Mouse (Mus musculus): ENCODE measurements around the gene Gpr179.
A peak's percentile ranks its signal among the peaks of the same experiment; 100 is the strongest.

Gpr179 gene

GRCm38 (mm10) chr11:97352027-97352684 lies at the start of gene Gpr179:
TSS of gene Gpr179 (minus strand) at chr11:97352077.
- DNase-seq (ENCODE audit: low spot score): no peak

- DNase-seq (ENCODE audit: low spot score): peak; percentile 65
Measured at GRCm38 (mm10) chr11:97401082-97401481, 49.2 kb upstream of the Gpr179 start.

DNA sequence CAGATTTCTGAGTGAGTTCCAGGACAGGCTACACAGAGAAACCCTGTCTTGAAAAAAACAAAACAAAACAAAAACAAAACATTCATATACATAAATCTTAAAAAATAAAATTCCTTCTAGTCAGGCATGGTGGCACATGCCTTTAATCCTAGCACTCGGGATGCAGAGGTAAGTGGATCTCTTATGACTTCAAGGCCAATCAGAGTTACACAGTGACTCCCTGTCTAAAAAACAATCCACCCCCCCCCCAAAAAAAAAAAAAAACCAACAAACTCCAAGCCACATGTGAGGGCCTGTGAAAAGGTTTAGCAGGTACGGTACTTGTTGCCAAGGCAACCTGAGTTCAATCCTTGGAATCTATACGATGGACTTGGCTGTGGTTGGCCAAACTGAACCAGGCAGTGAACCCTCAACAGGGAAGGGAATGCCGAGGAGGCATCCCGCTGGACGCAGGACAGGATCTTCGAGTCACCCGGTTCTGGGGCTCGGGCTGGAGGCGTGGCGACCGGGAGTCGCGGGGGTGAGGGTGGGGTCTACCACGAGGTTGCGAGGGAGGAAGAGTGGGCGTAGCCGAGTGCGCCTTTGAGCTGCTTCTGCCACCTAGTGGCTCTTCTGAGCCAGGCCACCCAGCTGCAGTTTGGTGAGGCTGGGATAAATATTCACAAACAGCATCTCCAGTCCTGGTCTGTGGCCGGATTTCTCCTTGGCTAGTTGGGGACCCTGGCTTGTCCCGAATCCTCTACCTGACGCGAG lies 48.3 kb upstream of the Gpr179 start:
- peak; percentile 85 for DNase-seq (ENCODE audit: low spot score)

DNA sequence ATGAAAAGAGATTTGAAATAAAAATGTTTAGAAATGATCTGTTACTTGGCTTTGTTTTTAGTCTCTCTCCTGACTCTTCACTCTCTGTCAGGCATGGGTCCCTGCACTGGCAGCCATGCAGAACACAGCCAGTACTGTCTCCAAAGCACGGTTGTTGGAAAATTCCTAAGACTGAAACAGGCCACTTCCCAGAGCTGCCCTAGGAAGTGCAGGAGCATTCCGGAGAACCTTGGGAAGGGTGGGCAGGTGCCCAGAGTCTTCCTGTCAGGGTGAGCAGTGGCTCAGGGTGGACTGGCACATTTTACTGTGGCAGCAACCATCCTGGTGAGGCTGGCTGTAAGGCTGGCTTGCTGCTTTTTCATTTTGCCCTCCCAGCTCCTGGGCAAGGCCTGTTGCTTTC lies 46.6 kb upstream of the Gpr179 start:
- DNase-seq (ENCODE audit: low spot score): no peak

DNA sequence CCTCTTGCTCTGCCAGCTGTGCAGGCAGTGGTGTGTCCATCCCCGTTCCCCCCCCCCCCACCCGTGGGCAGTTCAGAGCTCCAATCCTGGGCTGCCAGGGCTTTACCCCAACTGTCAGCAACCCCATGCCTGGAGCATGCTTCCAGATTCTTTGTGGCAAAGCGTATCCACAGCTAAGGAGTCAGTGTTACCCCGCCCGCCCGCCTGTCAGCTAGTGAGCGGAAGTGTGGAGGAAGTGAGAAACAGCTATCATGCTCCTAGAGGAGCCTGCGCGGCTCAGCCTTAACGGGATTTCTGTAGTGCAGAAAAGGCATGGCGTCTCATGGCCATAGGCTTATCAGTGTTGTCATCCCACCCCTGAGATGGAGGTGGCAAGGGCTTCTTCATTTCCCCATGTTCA lies 42.3 kb upstream of the Gpr179 start:
- peak; percentile 51 for DNase-seq (ENCODE audit: low spot score)

- DNase-seq (ENCODE audit: low spot score): no peak
Measured at GRCm38 (mm10) chr11:97393658-97394057, 41.8 kb upstream of the Gpr179 start.

DNA sequence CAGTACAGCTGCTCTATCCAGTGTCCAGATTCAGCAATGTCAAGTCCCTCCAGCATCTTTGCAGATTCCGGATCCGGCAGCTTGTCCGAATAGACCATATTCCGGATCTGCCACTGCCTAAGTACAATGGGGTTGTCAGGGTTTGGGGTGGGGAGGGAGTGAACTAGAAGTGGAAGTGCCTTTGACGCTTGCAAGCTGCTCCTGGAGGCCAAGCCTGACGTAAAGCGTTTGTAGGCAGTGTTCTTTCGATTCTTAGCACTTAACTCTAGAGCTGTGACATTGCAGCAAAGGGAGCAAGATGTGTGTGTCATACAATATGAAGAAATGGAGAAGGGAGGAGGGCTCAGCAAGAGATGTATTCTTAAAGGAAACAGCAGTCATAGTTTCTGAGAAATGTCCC lies 37.2 kb upstream of the Gpr179 start:
- no peak for DNase-seq (ENCODE audit: low spot score)

DNA sequence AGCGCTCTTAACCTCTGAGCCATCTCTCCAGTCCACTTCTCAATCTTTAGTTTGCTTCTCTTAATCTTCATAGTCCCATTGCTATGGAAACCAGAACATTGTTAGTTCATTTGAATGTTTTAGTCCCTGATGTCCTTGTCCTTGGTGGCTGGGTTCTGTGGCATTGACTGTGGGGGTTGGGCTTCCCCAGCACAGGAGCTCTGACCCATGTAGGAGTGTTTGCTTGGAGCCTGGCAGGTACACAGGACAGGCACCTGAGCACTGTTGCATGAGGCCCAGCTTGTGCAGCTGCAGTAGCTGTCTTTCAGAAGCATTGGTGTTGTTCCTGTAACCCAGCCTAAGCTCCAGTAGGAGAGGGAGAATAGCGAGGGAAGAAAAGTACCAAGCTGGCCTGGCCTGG lies 35.9 kb upstream of the Gpr179 start:
- DNase-seq (ENCODE audit: low spot score): no peak

- no peak for DNase-seq (ENCODE audit: low spot score)
Measured at GRCm38 (mm10) chr11:97383764-97384163, 31.9 kb upstream of the Gpr179 start.

DNA sequence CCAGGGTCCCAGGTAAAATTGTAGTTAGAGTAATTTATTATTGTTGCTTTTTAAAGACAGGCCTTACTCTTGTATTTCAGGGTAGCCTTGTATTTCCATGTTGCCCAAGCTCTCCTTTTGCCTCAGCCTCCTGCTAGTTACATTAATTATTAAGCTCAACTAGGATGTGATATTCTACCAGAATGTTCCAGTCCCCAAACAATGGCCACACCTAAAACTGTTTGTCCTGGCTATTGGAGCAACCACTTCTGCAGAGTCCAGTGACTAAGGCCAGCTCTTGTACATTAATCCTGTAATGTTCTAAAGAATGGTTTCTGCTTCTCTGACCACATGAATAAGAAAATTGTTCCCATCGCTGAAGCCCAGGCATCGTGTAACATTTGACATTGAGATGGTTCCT lies 31.1 kb upstream of the Gpr179 start:
- DNase-seq (ENCODE audit: low spot score): no peak

DNA sequence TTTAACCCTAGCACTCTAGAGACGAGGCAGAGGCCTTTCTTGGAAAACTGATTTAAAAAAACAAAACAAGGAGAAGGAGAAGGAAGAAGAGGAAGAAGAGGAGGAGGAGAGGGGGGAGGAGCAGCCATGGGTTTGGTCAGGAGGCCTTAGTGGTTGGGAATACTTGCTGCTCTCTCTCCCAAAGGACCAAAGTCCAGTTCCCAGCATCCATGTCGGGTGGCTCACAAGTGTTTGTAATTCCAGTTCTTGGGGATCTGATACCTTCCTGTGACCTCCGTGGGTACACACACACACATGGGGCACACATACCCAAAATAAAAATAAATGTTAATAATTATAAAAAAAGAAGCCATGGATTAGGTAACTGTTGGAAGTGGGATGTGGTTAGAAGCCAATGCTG lies 28.2 kb upstream of the Gpr179 start:
- DNase-seq (ENCODE audit: low spot score): no peak

- no peak for DNase-seq (ENCODE audit: low spot score)
Measured at GRCm38 (mm10) chr11:97373402-97373801, 21.5 kb upstream of the Gpr179 start.

- no peak for DNase-seq (ENCODE audit: low spot score)
Measured at GRCm38 (mm10) chr11:97372159-97372864, 20.4 kb upstream of the Gpr179 start.

DNA sequence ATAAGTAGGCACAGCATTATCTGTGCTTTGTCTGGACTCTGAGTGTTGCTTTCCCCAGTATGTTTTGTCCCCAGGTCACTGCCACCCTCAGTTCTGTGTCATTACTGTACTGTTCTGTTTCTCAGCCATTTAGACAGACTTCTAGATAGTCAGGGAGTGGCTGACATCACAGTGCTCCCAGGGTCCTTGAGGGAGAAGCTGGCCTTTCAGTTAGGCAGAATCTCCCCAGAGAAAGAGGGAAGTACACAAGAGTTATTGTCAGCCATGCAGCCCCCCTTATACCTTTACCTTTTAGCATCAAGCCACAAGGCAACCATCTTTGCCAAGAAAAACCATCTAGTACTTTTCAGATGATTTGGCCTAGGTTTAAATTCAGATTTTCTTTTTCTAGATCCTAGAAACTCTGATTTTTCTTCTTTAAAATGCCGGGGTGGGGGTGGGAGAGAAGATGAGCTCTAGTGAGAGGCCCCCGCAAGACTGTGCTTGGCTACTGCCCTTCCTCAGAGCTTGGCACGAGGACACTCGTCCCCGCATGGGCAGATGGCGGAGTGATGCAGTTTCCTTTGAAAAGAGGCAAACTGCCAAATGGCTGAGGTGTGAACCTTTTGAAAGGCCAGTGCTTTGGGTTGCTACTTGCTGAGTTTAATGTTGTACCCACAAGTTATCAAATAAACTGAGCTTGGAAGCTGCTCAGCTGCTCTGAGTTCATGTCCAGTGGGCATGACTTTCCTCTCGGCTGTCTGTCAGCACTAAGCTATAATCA lies 18.6 kb upstream of the Gpr179 start:
- DNase-seq (ENCODE audit: low spot score): no peak

- no peak for DNase-seq (ENCODE audit: low spot score)
Measured at GRCm38 (mm10) chr11:97368501-97368900, 16.6 kb upstream of the Gpr179 start.

DNA sequence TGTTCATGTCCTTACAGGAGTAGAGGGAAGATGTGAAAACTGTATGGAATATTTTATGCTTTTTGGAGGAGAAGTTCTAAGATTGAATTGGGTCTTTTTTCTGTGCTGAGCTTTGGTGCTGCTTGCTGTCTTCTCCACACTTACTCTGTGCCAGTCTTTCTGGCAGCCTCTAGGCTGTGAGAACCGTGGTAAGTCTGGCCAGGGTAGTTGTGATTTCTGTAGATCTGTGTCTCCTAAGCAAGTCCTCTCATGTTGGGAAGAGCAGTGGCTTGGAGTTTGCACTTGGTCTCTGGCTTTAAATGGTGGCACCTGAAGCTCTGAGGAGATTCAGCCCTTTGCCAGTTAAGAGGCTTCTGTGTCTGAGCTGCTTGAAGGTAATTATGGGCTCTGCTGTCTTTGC lies 13.7 kb upstream of the Gpr179 start:
- no peak for DNase-seq (ENCODE audit: low spot score)

- no peak for DNase-seq (ENCODE audit: low spot score)
Measured at GRCm38 (mm10) chr11:97363644-97363995, 11.7 kb upstream of the Gpr179 start.

- no peak for DNase-seq (ENCODE audit: low spot score)
Measured at GRCm38 (mm10) chr11:97362943-97363643, 11.2 kb upstream of the Gpr179 start.

DNA sequence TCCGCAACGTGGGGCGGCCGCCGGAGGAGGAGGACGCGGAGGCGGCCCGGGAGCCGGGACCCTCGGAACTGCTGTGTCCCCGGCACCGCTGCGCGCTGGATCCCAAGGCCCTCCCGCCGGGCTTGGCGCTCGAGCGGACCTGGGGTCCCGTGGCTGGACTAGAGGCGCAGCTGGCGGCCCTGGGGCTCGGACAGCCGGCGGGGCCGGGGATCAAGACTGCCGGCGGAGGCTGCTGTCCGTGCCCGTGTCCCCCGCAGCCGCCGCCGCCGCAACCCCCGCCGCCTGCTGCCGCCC lies 10.7 kb upstream of the Gpr179 start:
- DNase-seq (ENCODE audit: low spot score): no peak

GRCm38 (mm10) chr11:97361948-97362648 lies 10.2 kb upstream of the Gpr179 start, which contains the start of gene Socs7:
TSS of gene Socs7 (plus strand) at chr11:97362551.
- DNase-seq (ENCODE audit: low spot score): peak; percentile 94

DNA sequence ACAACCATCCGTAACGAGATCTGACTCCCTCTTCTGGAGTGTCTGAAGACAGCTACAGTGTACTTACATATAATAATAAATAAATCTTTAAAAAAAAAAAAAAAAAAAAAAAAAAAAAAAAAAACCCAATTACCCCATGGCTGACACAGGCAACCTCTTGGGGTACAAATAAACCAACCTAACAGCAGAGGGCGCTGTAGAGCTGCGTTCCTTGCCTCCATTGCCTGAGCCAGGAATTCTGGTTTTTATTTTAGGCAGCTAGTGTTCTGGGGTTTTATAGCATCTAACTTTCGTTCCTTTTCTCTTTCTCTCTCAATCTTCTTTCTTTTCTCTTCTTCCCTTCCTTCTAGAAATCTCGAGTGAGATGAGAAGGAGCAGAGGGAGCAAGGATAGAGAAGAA lies 5.8 kb upstream of the Gpr179 start:
- peak; percentile 85 for DNase-seq (ENCODE audit: low spot score)
